Mouse (Mus musculus): ENCODE results near the gene 1700122O11Rik.

GRCm38 (mm10) chr17:48002486-48002885 lies 35.6 kb downstream of the 1700122O11Rik start:
- TF ChIP-seq CTCF (IDR thresholded peaks at IDR 0.05; ENCODE audit: insufficient read depth, low read depth, low read length) (no peak), POLR2A (IDR thresholded peaks at IDR 0.05; ENCODE audit: insufficient read depth, low read depth, low read length) (no peak)

Measured in olfactory bulb, adult 2 months (tissue).